Mouse (Mus musculus): ENCODE results near the gene Arhgap15.

DNA sequence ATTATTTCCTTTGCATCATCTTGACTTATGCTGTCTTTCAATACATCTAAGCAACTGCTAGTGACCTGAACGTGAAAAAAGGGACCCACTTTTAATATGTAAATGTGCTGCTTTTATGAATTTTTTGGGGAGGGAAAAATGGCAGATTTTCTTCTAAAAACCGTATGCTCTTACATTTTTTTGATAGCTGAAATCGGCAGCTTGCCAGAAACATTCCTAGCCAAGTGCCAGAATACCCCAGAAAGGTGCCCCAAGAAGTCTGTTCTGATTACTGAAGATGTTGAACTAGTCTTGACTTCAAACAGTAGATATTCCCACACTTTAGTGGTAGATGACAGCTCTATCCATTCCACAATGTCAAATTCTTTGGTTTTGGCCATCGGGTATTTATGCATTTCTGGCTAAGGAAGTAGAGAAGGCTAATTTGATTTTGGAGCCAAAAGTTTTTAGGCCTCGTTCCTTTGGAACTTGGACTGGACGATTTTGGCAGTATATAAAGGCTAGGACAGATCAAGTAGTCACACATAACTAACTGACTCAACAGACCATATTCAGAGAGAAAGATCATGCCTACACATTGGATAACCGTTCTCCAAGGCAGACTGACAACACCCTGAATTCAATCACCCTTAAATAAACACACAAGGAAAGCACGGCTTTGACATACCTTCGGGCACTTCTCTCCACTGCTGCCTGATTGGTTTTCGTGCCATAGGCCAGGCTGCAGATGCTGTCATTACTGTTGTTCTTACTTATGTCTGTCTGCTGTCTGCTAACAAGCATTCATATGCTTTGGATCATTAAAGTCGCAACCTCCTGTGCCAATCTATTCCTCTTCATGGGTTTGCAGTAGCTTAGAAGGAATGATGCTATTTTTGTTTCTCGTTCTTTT is 67.5 kb downstream of the Arhgap15 start:
- no peak for TF ChIP-seq EP300 (IDR thresholded peaks at IDR 0.05; ENCODE audit: insufficient read depth, low read depth, low read length)
- no peak for TF ChIP-seq CTCF (IDR thresholded peaks at IDR 0.05)

Data from heart, adult 2 months (tissue).